Mouse (Mus musculus): ENCODE results near the gene E030018B13Rik.

DNA sequence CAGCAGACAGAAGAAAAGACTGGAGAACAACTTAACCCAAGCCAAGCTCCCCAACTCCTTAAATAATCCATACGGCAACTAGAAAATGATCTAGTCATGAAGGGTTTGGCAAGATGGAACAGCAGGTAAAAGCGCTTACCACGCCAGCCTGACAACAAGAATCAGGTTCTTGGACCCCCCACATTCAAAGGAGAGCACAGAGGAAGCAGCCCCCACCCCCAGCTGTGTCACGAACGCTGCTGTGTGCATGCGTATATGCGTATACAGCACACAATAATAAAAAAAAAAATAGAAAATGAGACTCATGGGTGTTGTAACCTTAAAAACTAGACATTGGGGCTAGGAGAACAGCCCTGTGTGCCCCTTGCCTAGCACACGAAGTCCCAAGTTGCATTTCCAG is 16.7 kb upstream of the E030018B13Rik start:
- TF ChIP-seq POLR2AphosphoS5 (IDR thresholded peaks at IDR 0.05; ENCODE audit: insufficient replicate concordance, low read depth, low read length): no peak
- no peak for TF ChIP-seq CTCF (IDR thresholded peaks at IDR 0.05; ENCODE audit: low read depth, low read length)
- no peak for TF ChIP-seq GATA1 (IDR thresholded peaks at IDR 0.05; ENCODE audit: borderline replicate concordance, low read length)
